Mouse (Mus musculus): Measurements from ENCODE around the gene Taf1c.
A peak's percentile ranks its signal among the peaks of the same experiment; 100 is the strongest.

Gene Taf1c

DNA sequence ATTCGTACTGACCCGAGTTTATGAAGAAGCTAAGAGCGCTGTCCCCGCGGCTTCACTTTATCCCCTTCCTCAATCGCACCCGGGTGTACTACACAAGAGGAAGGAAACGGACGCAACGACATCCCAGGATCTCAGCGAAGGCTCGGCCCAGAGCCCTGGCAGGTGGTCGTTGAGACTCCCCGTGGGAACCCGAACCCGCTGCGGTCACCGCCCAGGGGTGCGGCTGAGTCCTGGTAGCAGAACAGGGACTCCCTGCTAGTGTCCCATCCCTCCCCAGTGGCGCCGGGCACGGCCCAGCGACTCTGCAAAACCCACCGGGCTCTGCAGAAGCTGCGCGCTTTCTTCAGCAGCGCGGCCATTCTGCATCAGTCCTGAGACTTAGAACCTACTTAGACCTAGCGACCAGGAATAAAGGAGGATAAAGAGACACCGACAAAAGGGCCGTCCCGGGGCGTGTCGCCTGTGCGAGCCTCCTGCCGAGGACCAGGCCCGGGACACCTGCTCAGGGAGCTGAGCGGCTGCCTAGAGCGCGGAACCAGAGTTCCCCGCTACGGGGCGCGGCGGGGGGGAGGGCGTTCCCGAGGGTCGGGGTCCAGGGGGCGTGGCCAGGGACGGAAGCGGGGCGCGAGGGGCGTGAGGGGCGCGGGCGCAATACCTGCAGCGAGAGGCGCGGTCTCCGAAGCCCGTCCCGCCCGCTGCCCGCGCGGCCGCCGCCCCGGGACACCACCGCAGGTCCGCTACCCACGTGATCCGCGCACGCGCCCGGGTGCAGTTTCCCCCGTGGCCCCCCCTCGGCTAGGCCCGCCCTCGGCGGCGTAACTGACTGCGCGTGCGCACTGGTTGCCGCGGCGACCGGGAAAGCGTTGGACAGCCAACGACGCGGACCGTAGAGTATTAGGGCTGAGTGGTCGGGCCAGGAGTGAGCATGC is 30.3 kb downstream of the Taf1c start, which contains the start of the genes Hsdl1 and Dnaaf1:
Hsdl1 (minus strand) TSS at position 747 of the 929 bp plus-strand sequence.
Dnaaf1 (plus strand) TSS at position 799 of the 929 bp plus-strand sequence.
- peak; percentile 89 for DNase-seq (ENCODE audit: low read depth, low spot score)

GRCm38 (mm10) chr8:119572411-119572810 is 32.6 kb downstream of the Taf1c start:
- no peak for DNase-seq (ENCODE audit: low read depth, low spot score)

GRCm38 (mm10) chr8:119571135-119571534 is 33.9 kb downstream of the Taf1c start:
- no peak for DNase-seq (ENCODE audit: low read depth, low spot score)

DNA sequence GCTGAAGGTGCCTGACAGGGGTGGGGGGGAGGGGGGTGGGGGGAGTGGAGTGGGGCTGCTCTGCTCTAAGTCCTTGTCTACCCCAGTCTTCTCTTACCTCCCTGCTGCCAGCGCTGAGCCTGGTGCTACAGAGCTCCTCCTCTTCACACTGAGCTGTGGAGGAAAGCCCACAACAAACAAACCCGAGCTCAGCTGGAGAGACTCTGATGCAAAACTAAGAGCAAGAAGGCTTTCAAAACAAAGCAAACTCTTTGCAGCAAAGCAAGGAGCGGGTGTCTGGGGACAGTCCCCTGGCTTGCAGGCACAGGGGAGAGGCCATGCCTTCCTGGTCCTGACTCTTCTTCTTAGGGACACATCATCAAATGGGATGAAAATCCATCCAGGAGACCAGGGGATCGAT is 35.1 kb downstream of the Taf1c start:
- DNase-seq (ENCODE audit: low read depth, low spot score): no peak

DNA sequence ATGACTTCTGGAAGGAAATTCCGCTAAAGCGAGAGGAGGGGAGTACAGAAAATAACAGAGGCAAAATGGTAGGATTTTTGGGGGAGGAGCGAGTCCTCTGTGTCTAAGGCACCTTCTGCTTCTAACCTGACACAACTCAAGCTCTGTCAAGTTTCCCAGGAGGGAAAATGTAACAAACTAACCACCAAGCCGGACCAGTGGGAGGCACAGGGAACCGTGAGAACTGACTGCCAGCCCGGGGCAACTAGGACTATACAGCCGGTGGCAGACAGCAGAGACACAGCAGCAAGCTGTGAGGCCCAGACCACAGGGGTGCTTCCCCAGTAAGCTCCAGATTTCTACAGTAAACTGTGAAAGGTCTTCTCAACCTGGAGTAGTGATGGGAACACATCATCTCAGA is 36.1 kb downstream of the Taf1c start:
- DNase-seq (ENCODE audit: low read depth, low spot score): no peak

- no peak for DNase-seq (ENCODE audit: low read depth, low spot score)
Measured at GRCm38 (mm10) chr8:119568251-119568650, 36.8 kb downstream of the Taf1c start.

DNA sequence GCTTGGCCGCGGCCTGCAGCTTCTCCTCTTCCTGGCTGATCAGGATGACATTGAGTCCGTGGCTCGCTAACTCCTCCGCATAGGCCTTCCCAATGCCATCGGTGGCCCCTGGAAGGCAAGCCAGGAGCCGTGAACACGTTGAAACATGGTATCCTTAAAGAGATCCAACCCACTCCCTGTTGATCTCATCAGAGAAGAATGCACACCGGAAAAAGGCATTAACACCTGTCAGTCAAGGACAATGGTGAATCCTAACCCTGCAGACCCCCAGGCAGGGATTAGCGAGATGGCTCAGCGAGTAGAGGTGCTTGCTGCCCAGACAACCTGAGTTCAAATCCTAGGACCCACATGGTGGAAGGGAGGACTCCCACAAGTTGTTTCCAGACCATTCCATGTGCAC is 38.7 kb downstream of the Taf1c start:
- DNase-seq (ENCODE audit: low read depth, low spot score): no peak

- no peak for DNase-seq (ENCODE audit: low read depth, low spot score)
Measured at GRCm38 (mm10) chr8:119563849-119564251, 41.2 kb downstream of the Taf1c start.

- DNase-seq (ENCODE audit: low read depth, low spot score): no peak
Measured at GRCm38 (mm10) chr8:119559402-119559720, 45.7 kb downstream of the Taf1c start.

DNA sequence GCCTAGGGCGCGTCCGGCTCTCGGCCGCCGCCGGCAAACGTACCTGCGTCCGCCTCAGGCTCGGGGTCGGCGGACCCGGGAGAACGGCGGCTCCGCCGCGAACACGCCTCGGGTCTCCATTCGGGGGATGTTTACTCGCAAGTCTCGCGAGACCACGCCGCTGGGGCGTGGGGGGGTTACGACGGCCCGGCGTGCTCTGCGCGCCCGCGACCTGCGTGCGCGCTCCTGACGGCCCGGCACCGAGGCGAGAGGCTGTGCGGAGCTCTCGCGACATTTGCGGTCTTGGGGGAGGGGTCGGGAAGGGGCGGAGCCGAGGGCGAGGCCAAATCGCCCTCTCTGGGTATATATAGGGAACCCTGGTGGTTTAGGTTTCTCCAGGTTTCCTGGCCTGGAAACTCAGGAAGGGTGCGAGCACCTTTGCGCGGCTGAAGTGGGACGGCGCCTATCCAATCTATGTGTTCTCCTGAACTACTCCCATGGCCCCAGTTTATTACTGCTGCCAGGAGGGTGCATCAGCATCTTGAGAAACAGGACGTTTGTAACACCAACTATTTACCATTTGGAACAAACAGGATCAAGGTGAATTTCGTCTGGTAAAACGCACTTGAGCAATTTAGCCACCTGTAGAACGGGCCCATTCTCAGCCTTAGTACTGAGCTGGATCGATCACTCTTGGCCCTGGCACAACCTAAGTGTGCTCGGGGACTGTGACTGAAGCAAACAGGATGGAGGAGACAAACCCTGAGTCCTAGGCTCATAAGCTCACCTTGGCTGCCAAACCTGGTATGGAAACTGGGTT is 46.2 kb downstream of the Taf1c start, which contains the start of gene Mbtps1:
Mbtps1 (minus strand) TSS at position 133 of the 799 bp plus-strand sequence.
- peak; percentile 99 for DNase-seq (ENCODE audit: low read depth, low spot score)

- peak; percentile 69 for DNase-seq (ENCODE audit: low read depth, low spot score)
Measured at GRCm38 (mm10) chr8:119557821-119558602, 47.0 kb downstream of the Taf1c start.

DNA sequence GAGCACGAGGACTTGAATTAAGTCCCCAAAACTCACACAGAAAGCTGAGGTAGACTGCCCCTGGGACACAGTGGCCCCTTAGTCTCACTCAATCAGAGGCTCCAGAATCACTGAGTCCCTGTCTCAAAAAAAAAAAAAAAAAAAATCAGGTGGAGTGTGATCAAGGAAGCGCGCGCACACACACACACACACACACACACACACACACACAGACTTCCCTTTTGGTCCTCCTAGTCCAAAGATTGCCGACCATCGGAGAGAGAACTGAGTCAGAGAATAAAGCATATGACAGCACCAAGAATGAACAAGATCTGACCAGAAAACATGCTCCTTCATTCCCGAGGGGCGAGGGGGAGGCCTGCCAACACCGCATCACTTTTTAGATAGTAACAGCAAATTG is 47.9 kb downstream of the Taf1c start:
- DNase-seq (ENCODE audit: low read depth, low spot score): no peak

GRCm38 (mm10) chr8:119555861-119556260 is 49.2 kb downstream of the Taf1c start:
- DNase-seq (ENCODE audit: low read depth, low spot score): no peak

DNA sequence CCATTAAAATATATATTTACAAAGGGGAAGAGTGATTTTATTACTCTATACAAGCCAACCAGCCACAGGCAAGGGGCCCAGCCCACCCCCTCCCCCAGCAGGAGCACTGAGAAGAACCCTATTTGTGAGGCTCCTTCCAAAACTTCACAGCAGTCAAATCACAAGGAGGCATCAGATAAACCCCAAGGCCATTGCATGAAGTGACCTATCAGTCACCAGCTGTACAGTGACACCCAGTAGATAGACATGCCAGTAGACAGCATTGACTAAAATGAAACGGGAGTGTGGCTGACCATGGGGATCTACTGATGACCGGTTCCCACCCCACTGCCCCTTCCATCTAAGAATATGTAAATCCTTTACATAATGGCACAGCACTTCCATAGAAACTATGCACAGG is 52.1 kb downstream of the Taf1c start:
- DNase-seq (ENCODE audit: low read depth, low spot score): no peak

- DNase-seq (ENCODE audit: low read depth, low spot score): no peak
Measured at GRCm38 (mm10) chr8:119548560-119549113, 56.4 kb downstream of the Taf1c start.

All from embryo, embryonic 11.5 days (tissue).